Mouse (Mus musculus): ENCODE data around the gene Ube2c. TPM values are rescaled to one million over a fixed set of nuclear protein-coding genes. Genes with fewer than 3 reads are reported as not detected.

Ube2c gene
- polyA plus RNA-seq, 1 experiment from 2014 or later: 388 TPM

DNA sequence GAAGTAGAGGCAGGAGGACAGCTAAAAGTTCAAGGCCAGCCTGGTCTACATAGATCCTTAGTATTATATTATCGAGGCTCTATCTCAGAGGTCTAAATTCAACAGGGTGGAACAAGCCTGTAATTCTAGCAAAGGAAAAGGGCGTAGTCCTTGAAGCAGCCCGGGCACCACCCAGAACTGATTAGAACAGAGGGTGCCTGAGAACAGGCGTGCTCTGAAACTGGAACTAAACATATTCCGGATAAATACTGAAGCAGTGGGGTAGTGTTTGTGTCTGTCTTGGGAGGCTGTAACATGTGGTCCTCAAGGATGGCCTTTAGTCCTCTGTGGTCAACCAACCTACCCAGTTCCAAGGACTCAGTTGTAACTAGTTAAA is 4.3 kb downstream of the Ube2c start:
- H3K4me3 ChIP-seq (ENCODE audit: control insufficient read depth in 1 of 2, insufficient read depth in 1 of 2, low read depth in 1 of 2, low read length in 2 of 2): no peak overlapping the region
- no peak for ATAC-seq (ENCODE audit: insufficient number of reproducible peaks, insufficient read depth, low FRiP score, low read depth)
- no peak overlapping the region for H3K27ac ChIP-seq (replicated peaks in 1 of 2; ENCODE audit: control insufficient read depth in 1 of 2, insufficient read depth in 1 of 2, low read depth in 2 of 2, low read length in 2 of 2)
- H3K4me1 ChIP-seq (ENCODE audit: control insufficient read depth in 2 of 2, insufficient read depth in 2 of 2, low read length in 2 of 2): peaks cover 13 to 23% of the 10 kb centered on the region in 2 experiments
- no peaks in the 10 kb centered on the region for H3K9me3 ChIP-seq (ENCODE audit: control insufficient read depth, low read length)
- no peak overlapping the region for H3K9ac ChIP-seq (ENCODE audit: low read length)
- H3K27me3 ChIP-seq (ENCODE audit: control insufficient read depth, insufficient read depth, low read length): 0 out of 2 replicates have a peak, but pooled peaks cover 5% of the 10 kb centered on the region
- no peak overlapping the region for H3K4me2 ChIP-seq (ENCODE audit: low read length)
- 72% methylated on average over 5 of the region's 5 CpGs for WGBS
- peaks cover 29% of the 10 kb centered on the region for H3K36me3 ChIP-seq (ENCODE audit: control insufficient read depth, insufficient read depth, low read length)

DNA sequence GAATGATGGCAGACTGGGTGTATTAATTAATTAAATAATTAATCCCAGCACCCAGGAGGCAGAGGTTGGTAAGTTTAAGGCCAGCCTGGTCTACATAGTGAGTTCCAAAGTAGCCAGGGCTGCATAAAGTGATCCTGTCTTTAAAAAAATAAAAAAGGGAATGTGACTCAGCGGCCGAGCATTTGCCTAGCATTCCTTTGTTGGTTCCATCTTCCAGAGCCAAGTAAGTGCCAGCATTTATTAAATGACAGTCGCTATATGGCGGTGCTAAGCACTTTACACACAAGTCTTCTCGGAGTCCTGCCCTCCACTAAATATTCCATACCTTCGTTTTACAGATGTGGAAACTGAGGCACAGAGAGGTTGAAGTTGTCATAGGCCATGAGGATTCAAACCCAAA is 6.4 kb downstream of the Ube2c start:
- Histone ChIP-seq H3K4me1 (ENCODE audit: control insufficient read depth in 2 of 2, insufficient read depth in 2 of 2, low read length in 2 of 2) (peaks cover 11 to 12% of the 10 kb centered on the region in 2 experiments), H3K9ac (ENCODE audit: low read length) (no peak overlapping the region), H3K27ac (replicated peaks in 1 of 2; ENCODE audit: control insufficient read depth in 1 of 2, insufficient read depth in 1 of 2, low read depth in 2 of 2, low read length in 2 of 2) (no peak overlapping the region), H3K4me2 (ENCODE audit: low read length) (no peak overlapping the region), H3K36me3 (ENCODE audit: control insufficient read depth, insufficient read depth, low read length) (peaks cover 27% of the 10 kb centered on the region), H3K9me3 (ENCODE audit: control insufficient read depth, low read length) (no peaks in the 10 kb centered on the region), H3K4me3 (ENCODE audit: control insufficient read depth in 1 of 2, insufficient read depth in 1 of 2, low read depth in 1 of 2, low read length in 2 of 2) (no peak overlapping the region), H3K27me3 (ENCODE audit: control insufficient read depth, insufficient read depth, low read length) (0 out of 2 replicates have a peak, but pooled peaks cover 5% of the 10 kb centered on the region)
- ATAC-seq (ENCODE audit: insufficient number of reproducible peaks, insufficient read depth, low FRiP score, low read depth): no peak
- 73% methylated on average over 6 of the region's 6 CpGs for WGBS

DNA sequence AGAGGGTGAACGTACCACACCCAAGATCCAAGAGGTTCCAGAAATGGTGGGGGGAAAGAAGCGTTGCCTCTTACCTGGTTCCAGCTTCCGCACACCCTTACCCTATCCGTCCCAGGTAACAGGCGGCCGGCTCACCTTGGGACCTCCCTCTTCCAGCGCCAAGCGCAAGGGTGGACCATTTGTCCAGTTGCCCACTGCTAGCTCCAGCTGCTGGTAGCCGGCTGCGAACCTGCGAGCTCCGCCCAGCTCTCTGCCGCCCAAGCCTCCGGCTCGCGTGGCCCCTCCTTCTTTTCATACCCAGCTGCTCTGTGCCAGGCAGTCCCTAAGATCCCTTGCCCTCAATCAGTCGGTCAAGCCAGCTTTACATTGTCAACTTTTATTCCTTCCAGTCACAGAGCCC is 7.1 kb downstream of the Ube2c start:
- no peak overlapping the region for H3K4me2 ChIP-seq (ENCODE audit: low read length)
- H3K36me3 ChIP-seq (ENCODE audit: control insufficient read depth, insufficient read depth, low read length): peaks cover 21% of the 10 kb centered on the region
- peaks cover 5 to 6% of the 10 kb centered on the region in 2 experiments; a peak in 3 of 4 replicates for H3K4me1 ChIP-seq (ENCODE audit: control insufficient read depth in 2 of 2, insufficient read depth in 2 of 2, low read length in 2 of 2)
- ATAC-seq (ENCODE audit: insufficient number of reproducible peaks, insufficient read depth, low FRiP score, low read depth): no peak
- H3K4me3 ChIP-seq (ENCODE audit: control insufficient read depth in 1 of 2, insufficient read depth in 1 of 2, low read depth in 1 of 2, low read length in 2 of 2): no peak overlapping the region
- no peaks in the 10 kb centered on the region for H3K9me3 ChIP-seq (ENCODE audit: control insufficient read depth, low read length)
- 0 out of 2 replicates have a peak, but pooled peaks cover 5% of the 10 kb centered on the region for H3K27me3 ChIP-seq (ENCODE audit: control insufficient read depth, insufficient read depth, low read length)
- WGBS: 55% methylated on average over 17 of the region's 17 CpGs
- H3K9ac ChIP-seq (ENCODE audit: low read length): no peak overlapping the region
- no peak overlapping the region for H3K27ac ChIP-seq (replicated peaks in 1 of 2; ENCODE audit: control insufficient read depth in 1 of 2, insufficient read depth in 1 of 2, low read depth in 2 of 2, low read length in 2 of 2)

DNA sequence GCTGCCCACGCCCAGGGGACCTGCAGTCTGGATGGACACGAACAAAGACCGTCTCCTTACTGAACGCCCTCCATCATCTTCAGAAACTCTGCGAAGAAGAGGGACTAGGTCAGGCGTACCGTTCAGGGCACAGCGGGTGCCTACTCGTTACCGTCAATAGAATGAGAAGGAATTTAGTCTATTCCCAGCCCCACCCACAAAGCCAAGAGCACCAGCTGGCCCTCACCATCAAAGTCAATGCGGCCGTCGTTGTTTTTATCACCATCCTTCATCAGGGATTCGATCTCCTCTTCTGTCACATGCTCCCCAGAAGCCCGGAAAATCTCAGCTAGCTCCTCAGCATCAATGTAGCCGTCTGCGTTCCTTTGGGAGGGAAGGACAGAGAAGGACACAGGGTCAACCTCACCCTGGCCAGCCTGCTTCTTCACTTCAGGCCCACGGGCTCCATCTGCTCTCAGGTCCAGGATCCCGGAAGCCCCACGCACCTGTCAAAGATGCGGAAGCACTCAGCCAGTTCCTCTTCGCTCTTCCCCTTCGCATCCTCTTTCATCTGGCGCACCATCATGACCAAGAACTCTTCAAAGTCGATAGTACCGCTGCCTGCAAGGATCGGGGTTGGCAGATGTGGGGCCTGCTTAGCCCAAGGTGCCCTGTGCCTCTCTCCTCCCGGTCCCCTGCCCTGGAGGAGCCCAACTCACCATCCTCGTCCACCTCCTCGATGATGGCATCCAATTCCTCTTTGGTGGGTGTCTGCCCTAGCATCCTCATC is 7.7 kb downstream of the Ube2c start:
- no peak for ATAC-seq (ENCODE audit: insufficient number of reproducible peaks, insufficient read depth, low FRiP score, low read depth)
- Histone ChIP-seq H3K27ac (replicated peaks in 1 of 2; ENCODE audit: control insufficient read depth in 1 of 2, insufficient read depth in 1 of 2, low read depth in 2 of 2, low read length in 2 of 2) (no peak overlapping the region), H3K27me3 (ENCODE audit: control insufficient read depth, insufficient read depth, low read length) (0 out of 2 replicates have a peak, but pooled peaks cover 5% of the 10 kb centered on the region), H3K9ac (ENCODE audit: low read length) (no peak overlapping the region), H3K4me2 (ENCODE audit: low read length) (no peak overlapping the region), H3K36me3 (ENCODE audit: control insufficient read depth, insufficient read depth, low read length) (peaks cover 15% of the 10 kb centered on the region), H3K4me3 (ENCODE audit: control insufficient read depth in 1 of 2, insufficient read depth in 1 of 2, low read depth in 1 of 2, low read length in 2 of 2) (no peak overlapping the region), H3K9me3 (ENCODE audit: control insufficient read depth, low read length) (no peaks in the 10 kb centered on the region), H3K4me1 (ENCODE audit: control insufficient read depth in 2 of 2, insufficient read depth in 2 of 2, low read length in 2 of 2) (no peaks in the 10 kb centered on the region; a peak in 1 of 4 replicates)
- 78% methylated on average over 30 of the region's 30 CpGs for WGBS

DNA sequence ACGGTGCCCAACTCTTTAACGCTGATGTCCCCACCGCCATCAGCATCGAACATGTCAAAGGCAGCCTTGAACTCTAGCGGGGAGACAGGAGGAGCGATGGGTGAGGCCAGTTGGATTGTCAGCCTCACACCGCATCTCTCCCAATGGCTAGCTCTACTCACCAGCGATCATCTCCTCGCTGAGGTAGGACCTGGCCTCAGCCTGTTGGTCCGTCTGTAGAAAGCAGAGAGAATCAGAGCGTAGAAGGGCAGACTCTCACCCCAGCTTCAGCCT is 8.3 kb downstream of the Ube2c start:
- Histone ChIP-seq H3K36me3 (ENCODE audit: control insufficient read depth, insufficient read depth, low read length) (peaks cover 9% of the 10 kb centered on the region), H3K4me3 (ENCODE audit: control insufficient read depth in 1 of 2, insufficient read depth in 1 of 2, low read depth in 1 of 2, low read length in 2 of 2) (no peak overlapping the region), H3K4me2 (ENCODE audit: low read length) (no peak overlapping the region), H3K27ac (replicated peaks in 1 of 2; ENCODE audit: control insufficient read depth in 1 of 2, insufficient read depth in 1 of 2, low read depth in 2 of 2, low read length in 2 of 2) (no peak overlapping the region), H3K9ac (ENCODE audit: low read length) (no peak overlapping the region), H3K9me3 (ENCODE audit: control insufficient read depth, low read length) (no peaks in the 10 kb centered on the region), H3K27me3 (ENCODE audit: control insufficient read depth, insufficient read depth, low read length) (0 out of 2 replicates have a peak, but pooled peaks cover 5% of the 10 kb centered on the region), H3K4me1 (ENCODE audit: control insufficient read depth in 2 of 2, insufficient read depth in 2 of 2, low read length in 2 of 2) (no peaks in the 10 kb centered on the region; a peak in 1 of 4 replicates)
- ATAC-seq (ENCODE audit: insufficient number of reproducible peaks, insufficient read depth, low FRiP score, low read depth): no peak
- WGBS: 90% methylated on average over 11 of the region's 11 CpGs

DNA sequence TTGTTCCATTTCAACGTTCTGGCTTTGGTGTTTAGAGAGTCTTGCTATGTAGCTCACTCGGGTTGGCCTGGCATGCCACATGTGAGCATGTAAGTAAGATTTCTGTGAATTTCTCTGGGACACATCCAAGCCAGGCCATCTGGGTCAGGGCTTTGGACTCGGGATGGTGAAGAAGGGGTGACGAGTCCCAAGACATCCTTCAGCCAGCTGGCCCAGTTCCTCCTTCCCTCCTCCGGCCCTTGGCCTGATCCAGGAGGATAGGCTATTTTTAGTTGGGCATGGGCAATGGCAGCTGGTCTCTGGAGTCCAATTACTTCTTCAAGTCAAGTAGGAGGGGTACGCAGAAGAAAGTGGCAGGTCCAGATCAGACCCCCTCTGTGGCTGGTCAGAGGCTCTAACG is 9.1 kb downstream of the Ube2c start:
- Histone ChIP-seq H3K27ac (replicated peaks in 1 of 2; ENCODE audit: control insufficient read depth in 1 of 2, insufficient read depth in 1 of 2, low read depth in 2 of 2, low read length in 2 of 2) (no peak overlapping the region), H3K27me3 (ENCODE audit: control insufficient read depth, insufficient read depth, low read length) (0 out of 2 replicates have a peak, but pooled peaks cover 5% of the 10 kb centered on the region), H3K4me3 (ENCODE audit: control insufficient read depth in 1 of 2, insufficient read depth in 1 of 2, low read depth in 1 of 2, low read length in 2 of 2) (no peak overlapping the region), H3K9ac (ENCODE audit: low read length) (no peak overlapping the region), H3K9me3 (ENCODE audit: control insufficient read depth, low read length) (no peaks in the 10 kb centered on the region), H3K4me1 (ENCODE audit: control insufficient read depth in 2 of 2, insufficient read depth in 2 of 2, low read length in 2 of 2) (no peaks in the 10 kb centered on the region; a peak in 1 of 4 replicates), H3K4me2 (ENCODE audit: low read length) (no peak overlapping the region), H3K36me3 (ENCODE audit: control insufficient read depth, insufficient read depth, low read length) (0 out of 2 replicates have a peak, but pooled peaks cover 2% of the 10 kb centered on the region)
- ATAC-seq (ENCODE audit: insufficient number of reproducible peaks, insufficient read depth, low FRiP score, low read depth): no peak
- WGBS: 62% methylated on average over 7 of the region's 7 CpGs

DNA sequence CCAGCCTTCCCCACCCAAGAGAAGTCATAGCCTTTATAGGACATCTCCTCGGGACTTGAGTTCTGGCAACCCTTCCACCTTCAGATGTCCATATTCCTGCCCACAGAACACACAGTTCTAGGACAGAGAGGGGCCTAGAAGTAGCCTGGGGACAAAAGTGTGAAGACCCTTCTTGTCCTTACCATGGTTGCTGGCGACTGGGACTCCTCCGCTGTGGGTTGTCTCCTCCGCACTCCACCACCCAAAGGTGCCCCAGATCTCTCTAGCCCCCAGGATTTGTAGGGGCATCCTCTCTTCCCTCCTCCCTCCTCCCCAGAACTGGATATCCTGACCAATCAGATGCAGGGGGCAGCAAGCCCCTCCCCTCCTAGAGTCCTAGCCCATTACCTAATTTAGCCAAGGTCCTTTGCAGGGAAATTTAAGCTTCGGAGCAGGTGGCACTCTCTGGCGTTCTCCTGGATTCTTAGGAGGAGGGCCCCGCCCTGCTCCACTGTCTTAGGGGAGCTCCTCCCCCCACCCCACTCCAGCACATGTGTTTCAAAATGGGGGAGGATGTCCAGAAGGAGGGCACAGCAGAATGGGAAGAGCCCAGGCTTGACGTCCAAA is 9.9 kb downstream of the Ube2c start, which contains the start of gene Tnnc2:
Tnnc2 (minus strand) TSS at position 487 of the 606 bp plus-strand sequence.
- 62% methylated on average over 8 of the region's 8 CpGs for WGBS

More for the DNA sequence above, 9.9 kb downstream of the Ube2c start, which contains the start of gene Tnnc2:
- no peak within 1 kb of the TSS for H3K9ac ChIP-seq (ENCODE audit: low read length)
- no peak within 1 kb of the TSS for H3K27ac ChIP-seq (replicated peaks in 1 of 2; ENCODE audit: control insufficient read depth in 1 of 2, insufficient read depth in 1 of 2, low read depth in 2 of 2, low read length in 2 of 2)
- H3K27me3 ChIP-seq (ENCODE audit: control insufficient read depth, insufficient read depth, low read length): 0 out of 2 replicates have a peak, but pooled peaks cover 5% of the 10 kb centered on the region
- H3K4me2 ChIP-seq (ENCODE audit: low read length): no peak within 1 kb of the TSS
- H3K4me3 ChIP-seq (ENCODE audit: control insufficient read depth in 1 of 2, insufficient read depth in 1 of 2, low read depth in 1 of 2, low read length in 2 of 2): no peak within 1 kb of the TSS
- peaks cover 0 to 2% of the 10 kb centered on the region in 2 experiments; a peak in 3 of 4 replicates for H3K4me1 ChIP-seq (ENCODE audit: control insufficient read depth in 2 of 2, insufficient read depth in 2 of 2, low read length in 2 of 2)
- no peaks in the 10 kb centered on the region for H3K9me3 ChIP-seq (ENCODE audit: control insufficient read depth, low read length)
- no peaks in the 10 kb centered on the region for H3K36me3 ChIP-seq (ENCODE audit: control insufficient read depth, insufficient read depth, low read length)
- ATAC-seq (ENCODE audit: insufficient number of reproducible peaks, insufficient read depth, low FRiP score, low read depth): no peak

Data from heart, embryonic 14.5 days (tissue).